Mouse (Mus musculus): ENCODE data around the gene Smyd5.

Smyd5 gene

DNA sequence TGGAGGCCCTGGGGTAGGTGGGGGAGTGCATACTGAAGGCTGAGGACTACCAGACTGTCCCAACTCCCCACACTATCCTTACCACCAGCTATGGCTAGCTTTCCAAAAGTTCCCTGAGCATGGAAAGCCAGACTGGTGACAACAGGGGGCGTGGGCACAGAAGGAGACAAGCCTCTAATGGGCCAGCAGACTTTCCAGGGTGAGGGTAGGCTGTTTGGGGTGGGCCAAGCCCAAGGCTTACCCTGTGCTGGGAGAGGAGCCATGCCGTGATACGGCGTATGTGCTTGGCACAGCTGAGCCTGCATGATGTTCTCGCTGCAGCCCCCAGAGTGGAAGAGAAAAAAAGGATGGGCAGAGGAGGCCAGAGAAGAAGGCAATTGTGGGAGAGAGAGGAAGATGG, 48.2 kb downstream of the Smyd5 start:
- in situ Hi-C loops (cut with MboI; ENCODE audit: low pct_unique_long_range_greater_than_20kb in 1 of 2, low sequenced_read_pairs in 2 of 2, unreplicated experiment in 1 of 2): no loop called here

DNA sequence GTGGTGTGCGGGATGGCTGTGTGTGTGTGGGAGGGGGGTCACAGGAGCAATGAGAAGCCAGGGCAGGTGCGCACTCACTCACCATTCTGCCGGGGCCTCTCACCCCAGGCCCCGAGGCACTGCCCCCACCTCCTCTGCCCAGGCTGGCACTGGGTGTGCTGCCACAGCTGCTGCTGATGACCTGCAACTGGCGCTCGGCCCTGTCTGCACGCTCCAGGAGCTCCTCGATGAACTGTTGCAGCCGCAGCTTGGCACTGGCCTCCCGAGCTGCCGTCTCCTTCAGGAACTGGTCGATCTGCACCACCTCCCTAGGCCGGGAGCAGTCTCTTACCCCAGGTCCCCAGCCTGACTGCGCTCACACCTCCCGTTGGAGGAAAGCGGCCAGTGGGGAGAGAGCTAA, 48.9 kb downstream of the Smyd5 start:
- in situ Hi-C loops (cut with MboI; ENCODE audit: low pct_unique_long_range_greater_than_20kb in 1 of 2, low sequenced_read_pairs in 2 of 2, unreplicated experiment in 1 of 2): no loop called here

DNA sequence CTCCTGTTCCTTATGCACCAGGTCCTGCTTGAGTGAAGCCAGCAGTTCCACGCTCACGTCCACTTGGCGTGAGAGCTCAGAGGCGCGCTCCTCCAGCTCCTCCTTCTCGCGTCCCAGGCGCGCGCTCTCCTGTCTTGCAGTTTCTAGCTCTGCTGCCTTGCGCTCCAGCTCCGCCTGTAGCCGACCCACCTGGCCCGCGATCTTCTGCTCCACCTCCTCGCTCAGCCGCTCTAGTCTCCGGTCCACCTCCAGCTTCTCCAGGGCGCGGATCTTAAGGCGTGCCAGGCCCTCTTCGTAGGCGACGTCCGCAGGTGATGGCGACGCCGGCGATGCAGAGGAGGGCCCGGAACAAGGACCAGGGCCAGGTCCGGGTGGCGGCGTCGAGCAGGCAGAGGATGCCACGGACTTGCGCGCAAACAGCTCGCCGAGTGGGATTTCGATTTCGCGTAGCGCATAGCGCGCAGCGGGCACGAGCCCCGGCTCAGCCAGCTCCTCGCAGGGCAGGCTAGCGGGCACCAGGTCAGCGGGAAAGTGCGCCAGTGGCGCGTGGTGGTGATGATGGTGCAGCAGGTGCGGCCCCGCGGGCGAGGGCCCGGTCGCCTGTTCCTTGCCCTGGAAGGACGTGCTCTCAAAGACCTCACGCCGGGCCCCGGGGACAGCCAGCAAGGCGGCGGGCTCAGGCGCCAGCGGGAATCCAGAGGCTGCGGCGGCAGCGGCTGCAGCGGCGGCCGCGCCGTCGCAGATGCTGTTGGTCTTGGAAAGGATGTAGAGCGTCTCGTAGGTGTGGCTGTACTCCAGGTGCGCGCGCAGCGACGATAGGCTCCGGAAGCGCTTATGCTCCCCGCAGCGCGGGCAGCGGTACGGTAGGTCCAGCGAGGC, 52.3 kb downstream of the Smyd5 start:
- in situ Hi-C loops (cut with MboI; ENCODE audit: low pct_unique_long_range_greater_than_20kb in 1 of 2, low sequenced_read_pairs in 2 of 2, unreplicated experiment in 1 of 2): no loop called here

DNA sequence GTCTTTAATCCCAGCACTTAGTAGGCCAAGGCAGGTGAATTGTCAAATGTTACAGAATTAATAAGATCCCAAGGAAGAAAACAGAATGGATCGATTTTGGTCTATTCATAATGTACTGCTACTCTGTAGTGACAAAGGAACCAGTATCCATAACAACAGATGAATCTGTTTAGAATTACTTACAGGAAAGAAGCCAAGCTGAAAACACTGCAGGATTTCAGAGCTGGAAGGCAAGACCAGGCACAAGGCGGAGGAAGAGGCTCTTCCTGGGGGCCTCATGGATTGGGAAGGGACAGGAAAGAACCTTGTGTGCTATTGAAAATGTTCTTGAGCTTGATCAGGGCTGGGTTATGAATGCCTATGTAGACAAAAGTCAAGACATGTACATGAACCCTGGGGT, 53.9 kb downstream of the Smyd5 start:
- in situ Hi-C loops (cut with MboI; ENCODE audit: low pct_unique_long_range_greater_than_20kb in 1 of 2, low sequenced_read_pairs in 2 of 2, unreplicated experiment in 1 of 2): no loop called here

DNA sequence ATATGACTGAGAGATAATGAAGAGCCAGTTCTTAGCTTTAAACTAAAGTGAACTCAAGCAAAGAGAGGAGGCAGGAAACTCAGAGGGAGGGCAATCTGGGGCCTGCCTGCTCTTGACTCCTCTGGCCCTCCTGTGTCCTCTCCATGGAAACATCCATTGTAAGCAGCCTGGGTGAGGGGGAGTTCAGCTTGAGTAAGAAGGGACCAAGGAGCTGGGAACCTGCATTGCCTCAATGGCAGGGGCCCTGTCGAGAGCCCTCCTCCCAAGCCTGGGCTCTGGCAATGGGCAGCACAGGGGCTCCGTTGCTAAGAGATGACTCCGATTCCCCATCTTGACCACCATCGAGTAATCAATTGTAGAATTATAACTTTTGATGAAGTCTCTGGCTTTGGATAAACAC, 56.7 kb downstream of the Smyd5 start:
- in situ Hi-C loops (cut with MboI; ENCODE audit: low pct_unique_long_range_greater_than_20kb in 1 of 2, low sequenced_read_pairs in 2 of 2, unreplicated experiment in 1 of 2): no loop called here

DNA sequence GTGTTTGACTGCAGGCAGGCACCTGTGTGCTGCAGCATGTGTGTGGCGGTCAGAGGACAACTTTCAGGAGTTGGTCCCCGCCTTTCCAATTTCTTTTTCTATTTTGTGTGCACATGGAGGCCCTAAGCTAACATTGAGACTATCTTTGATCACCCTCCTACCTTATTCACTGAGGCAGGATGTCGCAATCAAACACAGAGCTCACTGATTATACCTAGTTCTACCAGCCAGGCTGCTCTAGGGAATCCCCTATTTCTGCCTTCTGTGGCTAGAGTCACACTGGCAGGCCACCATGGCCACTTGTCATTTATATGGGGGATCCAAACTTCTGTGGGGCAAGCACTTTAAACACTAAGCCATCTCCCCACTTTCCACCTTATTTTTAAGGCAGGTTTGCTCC, 57.9 kb downstream of the Smyd5 start:
- in situ Hi-C loops (cut with MboI; ENCODE audit: low pct_unique_long_range_greater_than_20kb in 1 of 2, low sequenced_read_pairs in 2 of 2, unreplicated experiment in 1 of 2): no loop called here

DNA sequence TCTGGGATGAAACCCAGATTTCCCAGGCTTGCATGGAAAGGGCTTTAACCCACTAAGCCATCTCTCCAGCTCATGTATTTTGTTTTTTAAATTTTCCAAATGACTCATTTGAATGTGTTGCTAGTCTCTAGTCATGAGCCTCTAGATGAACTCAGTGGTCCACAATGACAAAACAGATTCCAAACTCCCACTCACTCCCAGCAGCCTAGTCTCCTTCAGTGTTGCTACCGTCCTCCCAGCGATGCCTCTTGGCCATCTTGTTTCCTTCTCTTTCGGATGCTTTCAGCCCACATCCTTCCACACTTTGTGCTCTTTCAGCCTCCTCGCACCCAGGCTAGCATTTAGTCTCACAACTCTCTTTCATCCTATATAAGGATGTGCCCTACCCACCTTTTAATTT, 58.5 kb downstream of the Smyd5 start:
- in situ Hi-C loops (cut with MboI; ENCODE audit: low pct_unique_long_range_greater_than_20kb in 1 of 2, low sequenced_read_pairs in 2 of 2, unreplicated experiment in 1 of 2): no loop called here

DNA sequence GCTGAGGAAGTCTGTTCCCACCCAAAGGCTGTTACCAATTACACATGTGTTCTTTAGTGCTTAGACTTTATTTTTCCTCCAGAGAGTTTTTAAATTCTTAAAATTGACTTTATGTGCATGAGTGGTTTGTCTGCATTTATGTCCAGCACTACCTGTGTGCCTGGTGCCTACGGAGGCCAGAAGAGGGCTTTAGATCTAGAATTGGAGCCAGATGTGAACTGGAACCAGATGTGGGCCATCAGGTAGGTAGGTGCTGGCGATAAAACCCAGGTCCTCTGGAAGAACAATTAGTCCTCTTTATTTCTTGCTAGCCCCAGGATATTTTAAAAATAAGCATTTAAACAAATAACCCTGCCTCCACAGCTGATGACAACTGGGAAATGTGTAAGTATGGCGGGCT, 59.8 kb downstream of the Smyd5 start:
- in situ Hi-C loops (cut with MboI; ENCODE audit: low pct_unique_long_range_greater_than_20kb in 1 of 2, low sequenced_read_pairs in 2 of 2, unreplicated experiment in 1 of 2): no loop called here

Measured in mouse embryonic stem cell (cell line).